Mouse (Mus musculus): ENCODE results near the gene Ttc4.

- TF ChIP-seq CTCF (IDR thresholded peaks at IDR 0.05 in 2 of 3, conservative IDR thresholded peaks at IDR 0.05 in 1 of 3; ENCODE audit: control insufficient read depth in 1 of 3, insufficient read depth in 1 of 3, low read depth in 2 of 3, low read length in 3 of 3, poor library complexity in 1 of 3, severe bottlenecking in 1 of 3) (no peak), E2F4 (IDR thresholded peaks at IDR 0.05; ENCODE audit: borderline replicate concordance, low read depth, low read length) (no peak), POLR2A (IDR thresholded peaks at IDR 0.05; ENCODE audit: control insufficient read depth in 1 of 2, insufficient read depth in 1 of 2, low read depth in 1 of 2, low read length in 2 of 2, poor library complexity in 1 of 2) (no peak), MAX (IDR thresholded peaks at IDR 0.05; ENCODE audit: low read length) (no peak), ZNF384 (IDR thresholded peaks at IDR 0.05; ENCODE audit: low read depth, low read length) (no peak), GATA1 (IDR thresholded peaks at IDR 0.05; ENCODE audit: low read depth, low read length) (no peak), BHLHE40 (IDR thresholded peaks at IDR 0.05; ENCODE audit: borderline replicate concordance, low read depth, low read length) (no peak), EP300 (IDR thresholded peaks at IDR 0.05; ENCODE audit: low read depth in 1 of 2, low read length in 2 of 2) (no peak), HCFC1 (IDR thresholded peaks at IDR 0.05; ENCODE audit: low read depth, low read length) (no peak), MAZ (IDR thresholded peaks at IDR 0.05; ENCODE audit: low read depth, low read length) (no peak), ZKSCAN1 (IDR thresholded peaks at IDR 0.05; ENCODE audit: low read depth, low read length) (no peak)
These were observed 46.4 kb downstream of the Ttc4 start for GRCm38 (mm10) chr4:106632313-106632712.
